Mouse (Mus musculus) forebrain, embryonic 11.5 days (tissue): ENCODE measurements around the gene Raver1. TPM values are rescaled to one million over a fixed set of nuclear protein-coding genes. Genes with fewer than 3 reads are reported as not detected.

Experiments used
- ATAC-seq: fragments of 200-750 bp; cut with Nextera tagmentation; replicated peaks from 2 replicates; pipeline ENCODE4 v1.8.0; 2017; ENCODE audit warnings: moderate TSS enrichment; ENCODE audit not compliant: low FRiP score
- DNase-seq: peaks from one replicate; pipeline ENCODE4 v3.0.0-alpha.2; 2017; ENCODE audit warnings: low spot score
- H3K27ac ChIP-seq: fragments of 300-500 bp; sonication (generic); 2 replicates; pipeline ENCODE4 v1.5.1; 2014; ENCODE audit warnings: low read depth, low read length
- H3K27me3 ChIP-seq: fragments of 300-500 bp; sonication (generic); 2 replicates; pipeline ENCODE4 v1.6.1; 2014; ENCODE audit warnings: mild to moderate bottlenecking, low read length, mixed read lengths; ENCODE audit not compliant: control insufficient read depth, insufficient read depth
- H3K36me3 ChIP-seq: fragments of 300-500 bp; sonication (generic); 2 replicates; pipeline ENCODE4 v1.6.1; 2014; ENCODE audit warnings: mild to moderate bottlenecking, low read length, moderate library complexity, mixed read lengths; ENCODE audit not compliant: control insufficient read depth, insufficient read depth
- H3K4me1 ChIP-seq: fragments of 300-500 bp; sonication (generic); replicated peaks from 2 replicates; pipeline ENCODE4 v1.6.1; 2014; ENCODE audit warnings: low read length, mixed read lengths; ENCODE audit not compliant: control insufficient read depth, insufficient read depth
- H3K4me2 ChIP-seq: fragments of 300-500 bp; sonication (generic); 2 replicates; pipeline ENCODE4 v1.6.1; 2014; ENCODE audit warnings: low read depth, mild to moderate bottlenecking, low read length, moderate library complexity, mixed read lengths; ENCODE audit not compliant: severe bottlenecking
- H3K4me3 ChIP-seq: fragments of 300-500 bp; sonication (generic); 2 replicates; pipeline ENCODE4 v1.5.1; 2014; ENCODE audit warnings: low read depth, low read length
- H3K9ac ChIP-seq: fragments of 300-500 bp; sonication (generic); 2 replicates; pipeline ENCODE4 v1.6.1; 2014; ENCODE audit warnings: low read length
- H3K9me3 ChIP-seq: fragments of 300-500 bp; sonication (generic); 2 replicates; pipeline ENCODE4 v1.6.1; 2016; ENCODE audit warnings: low read length, mixed read lengths; ENCODE audit not compliant: control insufficient read depth
- WGBS: fragments of 180-500 bp; shearing (Covaris S2); extraction: QIAGEN DNeasy Blood & Tissue Kit; methylation state at CpG from one replicate; pipeline ENCODE4 v1.1.7; 2014; 5-methylcytosine and 5-hydroxymethylcytosine counted together
- polyA plus RNA-seq: library from polyadenylated mRNA; unstranded; fragments of >200 nt; fragmentation: Nextera tagmentation; extraction: Ambion mirVana; gene quantifications from 2 replicates; pipeline ENCODE4 v1.2.1, GENCODE M21; 2014

Raver1 gene
- polyA plus RNA-seq, 1 experiment from 2014 or later: 124 TPM

- DNase-seq (no peak), ATAC-seq (no peak)
- no peak overlapping the region for H3K4me2 ChIP-seq
- no peak overlapping the region for H3K4me3 ChIP-seq
- H3K27me3 ChIP-seq: no peaks in the 10 kb centered on the region
- H3K9ac ChIP-seq: no peak overlapping the region
- no peaks in the 10 kb centered on the region for H3K4me1 ChIP-seq
- H3K36me3 ChIP-seq: no peaks in the 10 kb centered on the region
- WGBS: 92% methylated on average over 7 of the region's 7 CpGs
- H3K9me3 ChIP-seq: no peaks in the 10 kb centered on the region
- H3K27ac ChIP-seq: no peak overlapping the region
Observed at GRCm38 (mm10) chr9:21114190-21114589, 22.4 kb upstream of the Raver1 start.

GRCm38 (mm10) chr9:21113751-21114150 lies 21.9 kb upstream of the Raver1 start:
- Histone ChIP-seq H3K27me3 (no peaks in the 10 kb centered on the region), H3K9ac (no peak overlapping the region), H3K4me1 (no peaks in the 10 kb centered on the region), H3K36me3 (no peaks in the 10 kb centered on the region), H3K9me3 (no peaks in the 10 kb centered on the region), H3K27ac (no peak overlapping the region), H3K4me3 (no peak overlapping the region), H3K4me2 (no peak overlapping the region)
- ATAC-seq (no peak), DNase-seq (no peak)
- 93% methylated on average over 6 of the region's 6 CpGs for WGBS

- Histone ChIP-seq H3K27ac (no peak overlapping the region), H3K4me3 (no peak overlapping the region), H3K36me3 (no peaks in the 10 kb centered on the region), H3K4me1 (no peaks in the 10 kb centered on the region), H3K9ac (no peak overlapping the region), H3K4me2 (no peak overlapping the region), H3K9me3 (no peaks in the 10 kb centered on the region), H3K27me3 (no peaks in the 10 kb centered on the region)
- DNase-seq (no peak), ATAC-seq (no peak)
- WGBS: 41% methylated on average over 23 of the region's 23 CpGs
Observed at GRCm38 (mm10) chr9:21107607-21108237, 15.9 kb upstream of the Raver1 start.

- no peak for ATAC-seq
- Histone ChIP-seq H3K4me2 (no peak overlapping the region), H3K27ac (no peak overlapping the region), H3K27me3 (no peaks in the 10 kb centered on the region), H3K9me3 (no peaks in the 10 kb centered on the region), H3K36me3 (no peaks in the 10 kb centered on the region), H3K4me1 (no peaks in the 10 kb centered on the region), H3K9ac (no peak overlapping the region), H3K4me3 (no peak overlapping the region)
- WGBS: 79% methylated on average over 5 of the region's 5 CpGs
- no peak for DNase-seq
Observed at GRCm38 (mm10) chr9:21105760-21106564, 14.2 kb upstream of the Raver1 start.

GRCm38 (mm10) chr9:21104814-21105213 lies 13.0 kb upstream of the Raver1 start:
- 87% methylated on average over 6 of the region's 6 CpGs for WGBS
- 0 out of 2 replicates have a peak, but pooled peaks cover 2% of the 10 kb centered on the region for H3K4me1 ChIP-seq

GRCm38 (mm10) chr9:21102076-21102475 lies 10.3 kb upstream of the Raver1 start:
- H3K4me1 ChIP-seq: 0 out of 2 replicates have a peak, but pooled peaks cover 2% of the 10 kb centered on the region
- DNase-seq (no peak), ATAC-seq (no peak)
- H3K9ac ChIP-seq: no peak overlapping the region
- no peak overlapping the region for H3K4me3 ChIP-seq
- no peak overlapping the region for H3K4me2 ChIP-seq
- no peaks in the 10 kb centered on the region for H3K36me3 ChIP-seq
- H3K27ac ChIP-seq: no peak overlapping the region
- no peaks in the 10 kb centered on the region for H3K27me3 ChIP-seq
- H3K9me3 ChIP-seq: no peaks in the 10 kb centered on the region
- WGBS: 94% methylated on average over 2 of the region's 2 CpGs

More at GRCm38 (mm10) chr9:21104814-21105213, 13.0 kb upstream of the Raver1 start:
- H3K4me2 ChIP-seq: no peak overlapping the region
- H3K27ac ChIP-seq: no peak overlapping the region
- no peaks in the 10 kb centered on the region for H3K9me3 ChIP-seq
- DNase-seq (no peak), ATAC-seq (no peak)
- no peak overlapping the region for H3K9ac ChIP-seq
- H3K27me3 ChIP-seq: no peaks in the 10 kb centered on the region
- no peak overlapping the region for H3K4me3 ChIP-seq
- no peaks in the 10 kb centered on the region for H3K36me3 ChIP-seq

GRCm38 (mm10) chr9:21100447-21101161 lies 8.8 kb upstream of the Raver1 start:
- H3K9me3 ChIP-seq: no peaks in the 10 kb centered on the region
- no peaks in the 10 kb centered on the region for H3K27me3 ChIP-seq
- no peak overlapping the region for H3K27ac ChIP-seq
- no peak overlapping the region for H3K4me2 ChIP-seq
- 52% methylated on average over 15 of the region's 15 CpGs for WGBS
- no peak for DNase-seq
- H3K4me1 ChIP-seq: 0 out of 2 replicates have a peak, but pooled peaks cover 2% of the 10 kb centered on the region
- no peak for ATAC-seq
- no peak overlapping the region for H3K9ac ChIP-seq
- no peak overlapping the region for H3K4me3 ChIP-seq
- no peaks in the 10 kb centered on the region for H3K36me3 ChIP-seq

- Histone ChIP-seq H3K27ac (no peak overlapping the region), H3K4me2 (no peak overlapping the region), H3K27me3 (no peaks in the 10 kb centered on the region), H3K4me3 (no peak overlapping the region), H3K9me3 (no peaks in the 10 kb centered on the region), H3K36me3 (no peaks in the 10 kb centered on the region; the same call in 1 of the 2 replicates), H3K4me1 (0 out of 2 replicates have a peak, but pooled peaks cover 2% of the 10 kb centered on the region), H3K9ac (no peak overlapping the region)
- DNase-seq (no peak), ATAC-seq (no peak)
- WGBS: 89% methylated on average over 8 of the region's 8 CpGs
Observed at GRCm38 (mm10) chr9:21097793-21098192, 6.0 kb upstream of the Raver1 start.
